Mouse (Mus musculus) heart, adult 2 months (tissue): ENCODE results near the gene Ptms.

Experiments
- CTCF ChIP-seq: fragments of 200-600 bp; IDR thresholded peaks from 2 replicates; pipeline ENCODE4 v1.8.1; 2022; ENCODE audit warnings: antibody characterized with exemption, mild to moderate bottlenecking, moderate library complexity
- POLR2A ChIP-seq: fragments of 200-500 bp; IDR thresholded peaks from 2 replicates; pipeline ENCODE4 v1.6.1; 2011; ENCODE audit warnings: mild to moderate bottlenecking, low read depth, low read length, control low read depth; ENCODE audit not compliant: insufficient read depth

GRCm38 (mm10) chr6:124890997-124891396 is 28.9 kb downstream of the Ptms start:
- TF ChIP-seq CTCF: no peak
- no peak for TF ChIP-seq POLR2A
